Mouse (Mus musculus) liver, postnatal 0 days (tissue): ENCODE measurements around the gene Meiob.

Source experiments
- CTCF ChIP-seq: sonication (generic); IDR thresholded peaks from 2 replicates; pipeline ENCODE4 v1.5.1; 2016; ENCODE audit warnings: antibody characterized with exemption, low read depth
- EP300 ChIP-seq: IDR thresholded peaks from 2 replicates; pipeline ENCODE4 v1.6.1; 2016; ENCODE audit warnings: antibody characterized with exemption, low read depth, mild to moderate bottlenecking

DNA sequence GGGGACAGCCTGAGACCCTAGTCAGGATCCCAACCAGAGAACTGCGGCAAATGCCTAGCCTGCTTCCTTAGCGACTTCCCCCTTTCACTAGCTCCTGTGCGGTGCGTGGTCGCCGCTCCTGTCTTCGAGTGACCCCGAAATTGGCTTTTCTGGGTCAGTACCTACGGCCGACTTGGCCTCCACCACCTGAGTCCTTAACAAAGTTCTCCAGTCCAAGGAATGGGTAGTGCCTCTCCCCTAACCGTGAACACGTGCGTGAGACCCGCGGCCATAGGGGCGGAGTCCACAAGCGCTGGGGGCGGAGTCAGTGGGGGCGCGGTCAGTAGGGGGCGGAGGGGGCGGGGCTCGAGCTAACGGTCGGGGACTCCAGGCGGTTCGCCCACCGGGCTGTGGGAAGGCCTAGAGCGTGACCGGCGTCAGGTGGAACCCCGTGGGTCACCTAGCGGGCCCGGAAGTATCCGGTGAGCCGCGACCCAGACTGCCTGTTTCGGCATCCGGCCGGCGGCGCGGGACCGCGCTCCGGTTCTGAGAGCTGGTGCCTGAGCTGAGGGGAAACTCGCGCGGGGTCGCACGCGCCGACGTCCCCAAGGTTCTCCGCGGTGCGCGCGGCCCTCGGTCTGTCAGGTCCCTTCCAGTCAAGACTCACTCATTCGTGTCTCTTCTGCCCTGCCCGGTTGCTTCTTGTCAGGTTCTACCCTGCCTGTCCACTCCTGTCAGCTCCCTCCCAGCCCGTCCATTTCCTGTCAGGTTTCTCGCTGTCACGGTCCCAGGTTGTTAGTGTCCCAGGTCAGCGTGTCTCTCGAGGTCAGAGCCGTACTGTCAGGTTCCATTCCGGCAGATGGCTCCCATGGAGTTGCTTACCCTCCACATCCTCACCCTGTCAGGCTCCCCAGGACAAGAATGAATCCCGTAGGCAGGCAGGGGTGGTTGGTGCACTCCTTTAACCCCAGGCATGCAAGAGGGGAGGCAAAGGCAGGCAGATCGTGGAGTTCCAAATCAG is at the start of gene Meiob:
- TF ChIP-seq CTCF: no peak
- TF ChIP-seq EP300: no peak
